Mouse (Mus musculus): ENCODE measurements around the gene Tmem39a.

DNA sequence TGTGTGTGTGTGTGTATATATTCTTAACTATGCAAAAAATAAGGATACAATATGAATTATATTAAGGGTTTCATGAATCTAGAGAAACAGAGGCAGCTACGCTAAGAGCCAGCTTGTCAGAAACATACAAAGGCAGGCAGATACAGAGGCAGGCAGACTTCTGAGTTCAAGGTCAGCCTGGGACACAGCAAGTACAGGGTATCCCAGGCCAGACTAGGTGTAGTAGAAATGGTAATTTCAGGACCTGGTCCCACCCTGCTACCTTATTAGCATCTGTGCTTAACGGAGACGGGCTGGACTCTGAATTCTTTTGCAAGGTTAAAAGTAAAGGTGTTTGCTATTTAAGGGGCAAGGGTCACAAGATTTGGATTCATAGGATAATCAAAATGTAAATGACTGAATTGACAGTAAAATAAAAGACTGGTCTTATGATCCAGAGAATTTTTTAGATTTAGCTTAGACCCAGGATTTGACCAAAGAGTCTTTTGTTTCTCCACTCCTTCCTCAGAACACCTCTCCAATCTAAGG, at the start of gene Tmem39a:
- no peak for TF ChIP-seq CTCF (IDR thresholded peaks at IDR 0.05; ENCODE audit: borderline replicate concordance, control insufficient read depth, extremely low read depth, insufficient read depth, low read length, poor library complexity)
- TF ChIP-seq POLR2A (IDR thresholded peaks at IDR 0.05; ENCODE audit: control insufficient read depth, extremely low read depth, insufficient read depth, low read length, poor library complexity): no peak
